Mouse (Mus musculus) thymus, adult 2 months (tissue): ENCODE results near the gene Lyst.

Experiments
- CTCF ChIP-seq: fragments of 200-500 bp; IDR thresholded peaks from 2 replicates; pipeline ENCODE4 v1.5.1; 2012; ENCODE audit warnings: mild to moderate bottlenecking, control low read depth, low read length, moderate library complexity, borderline replicate concordance; ENCODE audit not compliant: control insufficient read depth, poor library complexity, insufficient read depth; ENCODE audit errors: extremely low read depth
- POLR2A ChIP-seq: fragments of 200-500 bp; IDR thresholded peaks from 2 replicates; pipeline ENCODE4 v1.6.1; 2012; ENCODE audit warnings: mild to moderate bottlenecking, low read length, control low read depth, moderate library complexity; ENCODE audit not compliant: control insufficient read depth, poor library complexity, insufficient read depth; ENCODE audit errors: extremely low read depth

GRCm38 (mm10) chr13:13826533-13826932 is 236.3 kb downstream of the Lyst start:
- no peak for TF ChIP-seq CTCF
- TF ChIP-seq POLR2A = no peak
